Mouse (Mus musculus) thymus, postnatal 25 days (tissue): ENCODE measurements around the gene Acnat1.
"Not testable (repeated sequence)": the region's sequence is repeated elsewhere in the genome, so short reads cannot be mapped to it uniquely, and the experiment has no call there.

Experiments
- DNase-seq: peaks from one replicate; pipeline ENCODE4 v3.0.0; 2022

Gene Acnat1

GRCm38 (mm10) chr4:49451848-49452551, 21.7 kb downstream of the Acnat1 start:
- DNase-seq: no peak

- not testable (repeated sequence) for DNase-seq
Observed at GRCm38 (mm10) chr4:49451133-49451847, 22.4 kb downstream of the Acnat1 start.

- DNase-seq: not testable (repeated sequence)
Observed at GRCm38 (mm10) chr4:49436968-49437367, 36.7 kb downstream of the Acnat1 start.

GRCm38 (mm10) chr4:49410151-49410550, 63.6 kb downstream of the Acnat1 start:
- DNase-seq: not testable (repeated sequence)

GRCm38 (mm10) chr4:49407957-49408356, 65.8 kb downstream of the Acnat1 start, which contains the start of gene Acnat2:
Acnat2 (minus strand) TSS chr4:49408151.
- not testable (repeated sequence) for DNase-seq
